Mouse (Mus musculus) megakaryocyte, embryonic 14.5 days (primary cell): ENCODE results near the gene Cacnb1.

ENCODE experiments used
- FLI1 ChIP-seq: IDR thresholded peaks from 2 replicates; pipeline ENCODE4 v1.6.1; 2012; ENCODE audit warnings: low read length, inconsistent platforms, mixed read lengths
- GATA1 ChIP-seq: IDR thresholded peaks from 3 replicates; pipeline ENCODE4 v1.6.1; 2012; ENCODE audit warnings: mixed read lengths, low read length, inconsistent platforms, borderline replicate concordance

- TF ChIP-seq GATA1, result no peak
- TF ChIP-seq FLI1, result no peak
Measured at GRCm38 (mm10) chr11:97960907-97961306, 61.9 kb downstream of the Cacnb1 start.
